Mouse (Mus musculus) stomach, postnatal 0 days (tissue): ENCODE results near the gene Ntrk2.

Experiments used
- CTCF ChIP-seq: IDR thresholded peaks from 2 replicates; pipeline ENCODE4 v1.5.1; 2016; ENCODE audit warnings: antibody characterized with exemption, low read depth, mild to moderate bottlenecking, moderate library complexity
- EP300 ChIP-seq: optimal IDR thresholded peaks from 2 replicates; pipeline ENCODE3; 2016; ENCODE audit warnings: antibody characterized with exemption

DNA sequence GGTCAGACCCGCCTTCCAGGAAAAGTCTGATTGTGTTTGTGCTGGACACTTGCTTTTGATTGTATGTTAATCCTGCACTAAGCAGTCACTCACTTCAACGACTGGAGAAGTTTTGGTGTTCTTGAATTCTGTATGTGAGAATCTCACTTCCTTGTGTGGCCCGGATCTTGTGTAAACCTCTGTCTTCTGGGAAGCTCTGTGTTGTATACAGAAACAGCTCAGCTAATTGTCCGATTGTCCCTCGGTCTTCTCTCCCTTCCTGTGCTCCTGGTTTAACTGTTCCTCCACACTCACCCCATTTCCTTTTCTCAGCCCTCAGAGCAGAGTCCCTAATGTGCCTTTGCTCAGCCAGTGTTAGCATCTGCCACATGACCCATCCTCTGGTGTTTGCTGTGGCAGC, 190.1 kb downstream of the Ntrk2 start:
- no peak for TF ChIP-seq CTCF
- TF ChIP-seq EP300 = no peak
